Mouse (Mus musculus) hindbrain, embryonic 15.5 days (tissue): Measurements from ENCODE around the gene Gtpbp8. TPM values are rescaled to one million over a fixed set of nuclear protein-coding genes. Genes with fewer than 3 reads are reported as not detected.

Experiments used
- polyA plus RNA-seq: library from polyadenylated mRNA; unstranded; fragments of >200 nt; fragmentation: Nextera tagmentation; extraction: Ambion mirVana; gene quantifications from 2 replicates; pipeline ENCODE4 v1.2.1, GENCODE M21; 2015

Gtpbp8 gene
- polyA plus RNA-seq, 1 experiment from 2014 or later = 38.6 TPM

Other genes starting within 250 kb of the Gtpbp8 start
- gene Boc, start 187.5 kb downstream of the Gtpbp8 start, polyA plus RNA-seq = 15.8 and 19.4 TPM in 2 replicates
- gene Nepro, start 22.1 kb downstream of the Gtpbp8 start, polyA plus RNA-seq = 4.3 and 4.4 TPM in 2 replicates
- 0.44 and 0.63 TPM in 2 replicates for gene Cd200r1, start 19.4 kb upstream of the Gtpbp8 start, polyA plus RNA-seq
- not detected in 2 replicates for gene Cd200r4, start 65.4 kb upstream of the Gtpbp8 start, polyA plus RNA-seq
- not detected in 2 replicates for gene Cd200r2, start 120.7 kb upstream of the Gtpbp8 start, polyA plus RNA-seq
- gene Cd200r3, start 197.3 kb upstream of the Gtpbp8 start, polyA plus RNA-seq = 0.18 TPM in 1 of 2 replicates, not detected in the other